In the genomic region with DNA sequence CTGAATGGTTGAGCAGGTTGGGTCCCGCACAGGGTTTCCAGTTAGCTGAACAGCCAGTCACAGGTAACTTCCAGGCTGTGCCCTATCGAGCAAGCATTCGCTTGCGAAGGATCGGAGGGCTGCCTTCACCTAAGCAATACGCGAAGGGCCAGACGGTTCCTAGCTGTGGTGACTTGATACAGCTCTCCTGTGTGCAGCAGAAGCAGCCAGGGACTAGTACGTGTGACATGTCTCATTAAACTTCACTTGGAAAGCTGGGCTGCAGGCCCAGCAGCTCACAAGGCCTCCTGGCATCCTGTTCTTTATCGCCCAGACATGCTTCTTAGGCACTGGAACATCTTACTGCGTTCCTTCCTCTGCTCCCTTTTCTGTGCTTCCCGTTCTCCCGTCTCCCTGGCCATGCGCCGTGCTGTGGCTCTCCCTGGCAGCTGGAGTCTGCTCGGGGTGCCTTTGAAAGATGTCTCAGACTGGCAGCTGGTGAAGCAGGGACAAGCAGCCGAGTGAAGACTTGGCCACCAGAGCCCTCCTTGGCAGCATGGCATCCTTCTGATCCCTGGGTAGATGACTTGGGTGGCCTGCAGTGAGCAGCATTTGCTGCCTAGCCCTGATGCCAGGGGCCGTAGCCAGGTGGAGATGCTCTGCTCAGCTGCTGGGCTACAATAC, we compare ENCODE assay signal across 10 mouse cellular contexts. TPM values are rescaled to one million over a fixed set of nuclear protein-coding genes. Genes with fewer than 3 reads are reported as not detected.
A peak's percentile ranks its signal among the peaks of the same experiment; 100 is the strongest.
DNase-seq lines count a peak whose midpoint lies in the region; ATAC-seq and TF ChIP-seq lines count a peak whose summit lies in the region.
"Had no signal": no experiment of that assay in that cellular context is flagged by ENCODE, and none has a peak within 500 bp of the region (broad histone marks: within the 10 kb centered on the region; RNA-seq: fewer than 3 reads in every experiment).

No protein-coding gene starts in this region.

- no peak overlapping the region for H3K4me2 ChIP-seq in hindbrain, embryonic 11.5 days (replicated peaks; ENCODE audit: low read depth, low read length)
- no peak overlapping the region for H3K4me2 ChIP-seq in hindbrain, postnatal 0 days (ENCODE audit: low read depth, low read length)
- H3K4me2 ChIP-seq in lung, postnatal 0 days (replicated peaks; ENCODE audit: low read depth, low read length), result no peak overlapping the region
- H3K4me2 ChIP-seq: embryonic facial prominence, embryonic 13.5 days had no signal

- no peak for ATAC-seq in hindbrain, embryonic 11.5 days (ENCODE audit: low FRiP score)
- peak; percentile 62 for ATAC-seq in hindbrain, postnatal 0 days
- ATAC-seq in megakaryocyte, adult 5-6 weeks (ENCODE audit: poor library complexity, severe bottlenecking), result no peak
- ATAC-seq in lung, postnatal 0 days, result no peak
- ATAC-seq: activated CD4-positive, CD25-positive, alpha-beta regulatory T cell, adult 4 months had no signal

- no peak for DNase-seq in hindbrain, embryonic 10.5 days (ENCODE audit: low spot score)
- DNase-seq in hindbrain, embryonic 11.5 days (ENCODE audit: low spot score), result no peak
- DNase-seq in spleen, adult 2 months (ENCODE audit: low read depth in 1 of 2, low spot score in 2 of 2), result no peak
- no peak for DNase-seq in spleen, adult 12 weeks (ENCODE audit: low spot score)
- DNase-seq in hindbrain, postnatal 0 days (ENCODE audit: low spot score), result peak; percentile 70
- DNase-seq in embryo, embryonic 9.5 days (ENCODE audit: extremely low spot score), result no peak
- DNase-seq in lung, postnatal 0 days (ENCODE audit: low spot score), result no peak

- no peak for TF ChIP-seq CTCF in spleen, adult 2 months (IDR thresholded peaks at IDR 0.05; ENCODE audit: extremely low read depth, insufficient read depth, insufficient read length, insufficient replicate concordance)
- TF ChIP-seq CTCF in hindbrain, postnatal 0 days (IDR thresholded peaks at IDR 0.05; ENCODE audit: low read depth), result no peak
- no peak for TF ChIP-seq CTCF in lung, postnatal 0 days (IDR thresholded peaks at IDR 0.05)

- peaks cover 94% of the 10 kb centered on the region for H3K36me3 ChIP-seq in hindbrain, embryonic 10.5 days
- no peaks in the 10 kb centered on the region for H3K36me3 ChIP-seq in hindbrain, embryonic 11.5 days (ENCODE audit: control insufficient read depth, insufficient read depth, low read length)
- H3K36me3 ChIP-seq in spleen, adult 2 months (ENCODE audit: control insufficient read depth, insufficient read depth, low read length), result no peaks in the 10 kb centered on the region
- H3K36me3 ChIP-seq in hindbrain, postnatal 0 days (ENCODE audit: insufficient read depth, low read length), result no peaks in the 10 kb centered on the region
- H3K36me3 ChIP-seq in lung, postnatal 0 days (ENCODE audit: insufficient read depth, low read length), result peaks cover 24% of the 10 kb centered on the region; the same call in 1 of the 2 replicates

- no peak for TF ChIP-seq POLR2A in spleen, adult 2 months (IDR thresholded peaks at IDR 0.05; ENCODE audit: low read depth, low read length)

- peak overlapping the region; percentile 19; the same call in 1 of the 2 replicates for H3K27ac ChIP-seq in hindbrain, embryonic 10.5 days
- H3K27ac ChIP-seq in hindbrain, embryonic 11.5 days (ENCODE audit: low read depth, low read length), result no peak overlapping the region
- peak overlapping the region; percentile 61; the same call in 1 of the 2 replicates for H3K27ac ChIP-seq in spleen, adult 2 months (ENCODE audit: insufficient read depth, low read length)
- H3K27ac ChIP-seq in hindbrain, postnatal 0 days, result peak overlapping the region; percentile 68
- H3K27ac ChIP-seq in lung, postnatal 0 days (ENCODE audit: low read length), result no peak overlapping the region
- H3K27ac ChIP-seq: embryonic facial prominence, embryonic 13.5 days had no signal

- TF ChIP-seq EP300 in lung, postnatal 0 days (IDR thresholded peaks at IDR 0.05), result no peak

- H3K9me3 ChIP-seq in hindbrain, embryonic 10.5 days, result no peaks in the 10 kb centered on the region
- H3K9me3 ChIP-seq in hindbrain, embryonic 11.5 days (ENCODE audit: control insufficient read depth, low read length), result no peaks in the 10 kb centered on the region
- no peaks in the 10 kb centered on the region for H3K9me3 ChIP-seq in hindbrain, postnatal 0 days (ENCODE audit: low read length)
- H3K9me3 ChIP-seq in lung, postnatal 0 days (ENCODE audit: low read length), result no peaks in the 10 kb centered on the region
- H3K9me3 ChIP-seq: embryonic facial prominence, embryonic 13.5 days had no signal

- H3K4me1 ChIP-seq in hindbrain, embryonic 10.5 days (replicated peaks), result peaks cover 38% of the 10 kb centered on the region
- H3K4me1 ChIP-seq in hindbrain, embryonic 11.5 days (replicated peaks; ENCODE audit: control insufficient read depth, insufficient read depth, low read length), result no peaks in the 10 kb centered on the region; the same call in 1 of the 2 replicates
- H3K4me1 ChIP-seq in spleen, adult 2 months (ENCODE audit: control insufficient read depth, insufficient read depth, insufficient read length), result peaks cover 17% of the 10 kb centered on the region; the same call in 1 of the 2 replicates
- peaks cover 45% of the 10 kb centered on the region for H3K4me1 ChIP-seq in hindbrain, postnatal 0 days (ENCODE audit: insufficient read depth, low read length)
- H3K4me1 ChIP-seq in lung, postnatal 0 days (ENCODE audit: insufficient read depth, low read depth, low read length), result peaks cover 21% of the 10 kb centered on the region

- no peaks in the 10 kb centered on the region for H3K27me3 ChIP-seq in hindbrain, embryonic 10.5 days (ENCODE audit: insufficient read depth, poor library complexity, severe bottlenecking)
- no peaks in the 10 kb centered on the region for H3K27me3 ChIP-seq in hindbrain, embryonic 11.5 days (ENCODE audit: control insufficient read depth, insufficient read depth, low read length)
- no peaks in the 10 kb centered on the region for H3K27me3 ChIP-seq in spleen, adult 2 months (ENCODE audit: control insufficient read depth, insufficient read depth, low read length)
- H3K27me3 ChIP-seq in hindbrain, postnatal 0 days (ENCODE audit: insufficient read depth, low read length), result no peaks in the 10 kb centered on the region
- no peaks in the 10 kb centered on the region for H3K27me3 ChIP-seq in lung, postnatal 0 days (replicated peaks; ENCODE audit: insufficient read depth, low read length)
- H3K27me3 ChIP-seq: embryonic facial prominence, embryonic 13.5 days had no signal

- no peak overlapping the region for H3K4me3 ChIP-seq in hindbrain, embryonic 10.5 days
- no peak overlapping the region for H3K4me3 ChIP-seq in hindbrain, embryonic 11.5 days (ENCODE audit: low read depth, low read length)
- no peak overlapping the region for H3K4me3 ChIP-seq in spleen, adult 2 months (ENCODE audit: extremely low read depth, insufficient read depth, insufficient read length)
- no peak overlapping the region for H3K4me3 ChIP-seq in hindbrain, postnatal 0 days (ENCODE audit: low read length)
- H3K4me3 ChIP-seq in lung, postnatal 0 days (ENCODE audit: low read depth, low read length), result no peak overlapping the region
- H3K4me3 ChIP-seq: embryonic facial prominence, embryonic 13.5 days had no signal

- WGBS in hindbrain, embryonic 10.5 days, result 89% methylated on average over 18 of the region's 18 CpGs
- 86% methylated on average over 18 of the region's 18 CpGs for WGBS in hindbrain, embryonic 11.5 days
- WGBS in spleen, adult 2 months, result 86% methylated on average over 18 of the region's 18 CpGs
- WGBS in hindbrain, postnatal 0 days, result 39% methylated on average over 18 of the region's 18 CpGs
- 62% methylated on average over 18 of the region's 18 CpGs for WGBS in lung, postnatal 0 days

- no peak overlapping the region for H3K9ac ChIP-seq in hindbrain, embryonic 11.5 days (ENCODE audit: low read depth, low read length)
- H3K9ac ChIP-seq in hindbrain, postnatal 0 days (replicated peaks; ENCODE audit: low read length), result 0 out of 2 replicates have a peak overlapping the region, but pooled peaks have one; percentile 7
- H3K9ac ChIP-seq in lung, postnatal 0 days (replicated peaks; ENCODE audit: low read depth), result no peak overlapping the region
- H3K9ac ChIP-seq: embryonic facial prominence, embryonic 13.5 days had no signal

RNA-seq across cellular contexts. Expression of a gene that starts 56.1 kb away (rescaled TPM):
- 1.1 and 1.3 TPM in 2 replicates for polyA plus RNA-seq in hindbrain, embryonic 10.5 days (2016; fragmentation: Nextera tagmentation; extraction: Ambion mirVana)
- 1.4 and 2.1 TPM in 2 replicates for polyA plus RNA-seq in hindbrain, embryonic 11.5 days (2014; fragmentation: Nextera tagmentation; extraction: Ambion mirVana)
- polyA plus RNA-seq in spleen, adult 2 months (2012; rRNA removed), result 63.8 and 113 TPM in 2 replicates
- 0.47 and 1.1 TPM in 2 replicates for total RNA-seq in hindbrain, postnatal 0 days (2014; rRNA removed)
- polyA plus RNA-seq in hindbrain, postnatal 0 days (2015; fragmentation: Nextera tagmentation; extraction: Ambion mirVana), result 2.2 TPM in 2 replicates
- 60.5 and 64.6 TPM in 2 replicates for total RNA-seq in megakaryocyte, adult 5-6 weeks (2015)
- 71.3 and 73.0 TPM in 2 replicates for total RNA-seq in megakaryocyte, adult 5-6 weeks (2017)
- polyA plus RNA-seq in lung, postnatal 0 days (2015; fragmentation: Nextera tagmentation; extraction: Ambion mirVana), result 5.4 and 6.5 TPM in 2 replicates

RNA-seq across cellular contexts. Expression of a gene that starts 58.6 kb away (rescaled TPM):
- polyA plus RNA-seq in hindbrain, embryonic 10.5 days (2016; fragmentation: Nextera tagmentation; extraction: Ambion mirVana), result 124 and 125 TPM in 2 replicates
- polyA plus RNA-seq in hindbrain, embryonic 11.5 days (2014; fragmentation: Nextera tagmentation; extraction: Ambion mirVana), result 83.1 and 89.8 TPM in 2 replicates
- polyA plus RNA-seq in spleen, adult 2 months (2012; rRNA removed), result 9.3 and 13.4 TPM in 2 replicates
- 53.9 and 74.5 TPM in 2 replicates for total RNA-seq in hindbrain, postnatal 0 days (2014; rRNA removed)
- polyA plus RNA-seq in hindbrain, postnatal 0 days (2015; fragmentation: Nextera tagmentation; extraction: Ambion mirVana), result 51.1 and 52.2 TPM in 2 replicates
- not detected in 2 replicates for total RNA-seq in megakaryocyte, adult 5-6 weeks (2015)
- total RNA-seq in megakaryocyte, adult 5-6 weeks (2017), result 0.07 TPM in 1 of 2 replicates, not detected in the other
- polyA plus RNA-seq in lung, postnatal 0 days (2015; fragmentation: Nextera tagmentation; extraction: Ambion mirVana), result 113 and 123 TPM in 2 replicates
- polyA plus RNA-seq: activated CD4-positive, CD25-positive, alpha-beta regulatory T cell, adult 4 months had no signal

Comparison
In these comparisons a context has a peak if more than half of its experiments do, and no peak if none do; other contexts are left out.
1. H3K27ac ChIP-seq: peak in hindbrain, embryonic 10.5 days (single experiment), spleen, adult 2 months (single experiment) and hindbrain, postnatal 0 days (single experiment); none in hindbrain, embryonic 11.5 days (single experiment) and lung, postnatal 0 days (single experiment).